Mouse (Mus musculus) hindbrain, embryonic 16.5 days (tissue): ENCODE measurements around the gene Trim75. TPM values are rescaled to one million over a fixed set of nuclear protein-coding genes. Genes with fewer than 3 reads are reported as not detected.

ENCODE experiments used
- ATAC-seq: fragments of 200-750 bp; cut with Nextera tagmentation; 2 replicates; pipeline ENCODE4 v1.8.0; 2017; ENCODE audit warnings: moderate TSS enrichment, moderate library complexity
- H3K27ac ChIP-seq: fragments of 300-500 bp; sonication (generic); 2 replicates; pipeline ENCODE4 v1.5.1; 2014; ENCODE audit warnings: low read depth, mild to moderate bottlenecking, control low read depth, low read length, moderate library complexity
- H3K27me3 ChIP-seq: fragments of 300-500 bp; sonication (generic); replicated peaks from 2 replicates; pipeline ENCODE4 v1.6.1; 2014; ENCODE audit warnings: low read length; ENCODE audit not compliant: control insufficient read depth, insufficient read depth
- H3K36me3 ChIP-seq: fragments of 300-500 bp; sonication (generic); 2 replicates; pipeline ENCODE4 v1.6.1; 2014; ENCODE audit warnings: mild to moderate bottlenecking, low read length, moderate library complexity, mixed read lengths; ENCODE audit not compliant: control insufficient read depth, insufficient read depth
- H3K4me1 ChIP-seq: fragments of 300-500 bp; sonication (generic); 2 replicates; pipeline ENCODE4 v1.6.1; 2014; ENCODE audit warnings: low read depth, low read length; ENCODE audit not compliant: control insufficient read depth, insufficient read depth
- H3K4me2 ChIP-seq: fragments of 300-500 bp; sonication (generic); 2 replicates; pipeline ENCODE4 v1.6.1; 2014; ENCODE audit warnings: mild to moderate bottlenecking, low read length, control low read depth, moderate library complexity
- H3K4me3 ChIP-seq: fragments of 300-500 bp; sonication (generic); 2 replicates; pipeline ENCODE4 v1.5.1; 2014; ENCODE audit warnings: mild to moderate bottlenecking, low read length, control low read depth, moderate library complexity
- H3K9ac ChIP-seq: fragments of 300-500 bp; sonication (generic); 2 replicates; pipeline ENCODE4 v1.6.1; 2014; ENCODE audit warnings: low read depth, mild to moderate bottlenecking, control low read depth, low read length, moderate library complexity
- H3K9me3 ChIP-seq: fragments of 300-500 bp; sonication (generic); 2 replicates; pipeline ENCODE4 v1.6.1; 2014; ENCODE audit warnings: mild to moderate bottlenecking, low read length, moderate library complexity; ENCODE audit not compliant: control insufficient read depth
- WGBS: fragments of 180-500 bp; shearing (Covaris S2); extraction: QIAGEN DNeasy Blood & Tissue Kit; methylation state at CpG from one replicate; pipeline ENCODE4 v1.1.7; 2014; 5-methylcytosine and 5-hydroxymethylcytosine counted together
- polyA plus RNA-seq: library from polyadenylated mRNA; unstranded; fragments of >200 nt; fragmentation: Nextera tagmentation; extraction: Ambion mirVana; gene quantifications from 2 replicates; pipeline ENCODE4 v1.2.1, GENCODE M21; 2015

Trim75 gene
- polyA plus RNA-seq, 1 experiment from 2014 or later, result not detected

- no peaks in the 10 kb centered on the region for H3K36me3 ChIP-seq
- peak within 1 kb of the TSS; percentile 89 for H3K27ac ChIP-seq
- no peaks in the 10 kb centered on the region for H3K9me3 ChIP-seq
- peak; percentile 96 for ATAC-seq
- peak within 1 kb of the TSS; percentile 75 for H3K9ac ChIP-seq
- H3K4me2 ChIP-seq, result peak within 1 kb of the TSS; percentile 67
- H3K4me3 ChIP-seq, result peak within 1 kb of the TSS; percentile 89
- WGBS, result 1% methylated on average over 60 of the region's 73 CpGs
- H3K27me3 ChIP-seq, result no peaks in the 10 kb centered on the region
- H3K4me1 ChIP-seq, result peaks cover 5% of the 10 kb centered on the region
Observed at GRCm38 (mm10) chr8:64946820-64947697, 40.6 kb downstream of the Trim75 start, which contains the start of gene Tmem192. Gene Tmem192 (plus strand): TSS chr8:64947185.

- WGBS, result 49% methylated on average over 8 of the region's 8 CpGs
- Histone ChIP-seq H3K27ac (no peak overlapping the region), H3K4me3 (no peak overlapping the region; the same call in 1 of the 2 replicates), H3K27me3 (no peaks in the 10 kb centered on the region), H3K36me3 (no peaks in the 10 kb centered on the region), H3K4me1 (peaks cover 5% of the 10 kb centered on the region), H3K9me3 (no peaks in the 10 kb centered on the region), H3K4me2 (peak overlapping the region; percentile 67), H3K9ac (no peak overlapping the region)
- ATAC-seq, result no peak
Observed at GRCm38 (mm10) chr8:64946441-64946819, 41.2 kb downstream of the Trim75 start.

GRCm38 (mm10) chr8:64945606-64946005 lies 42.0 kb downstream of the Trim75 start:
- ATAC-seq, result no peak
- Histone ChIP-seq H3K36me3 (no peaks in the 10 kb centered on the region), H3K4me2 (no peak overlapping the region), H3K9ac (no peak overlapping the region), H3K4me3 (no peak overlapping the region), H3K9me3 (no peaks in the 10 kb centered on the region), H3K4me1 (peaks cover 5% of the 10 kb centered on the region), H3K27me3 (no peaks in the 10 kb centered on the region), H3K27ac (no peak overlapping the region)
- WGBS, result 89% methylated on average over 7 of the region's 7 CpGs

GRCm38 (mm10) chr8:64944831-64945230 lies 42.8 kb downstream of the Trim75 start:
- WGBS, result 27% methylated on average over 5 of the region's 5 CpGs

GRCm38 (mm10) chr8:64942946-64943345 lies 44.7 kb downstream of the Trim75 start:
- Histone ChIP-seq H3K9me3 (no peaks in the 10 kb centered on the region), H3K27me3 (no peaks in the 10 kb centered on the region), H3K4me1 (no peaks in the 10 kb centered on the region), H3K36me3 (no peaks in the 10 kb centered on the region), H3K9ac (no peak overlapping the region), H3K4me2 (no peak overlapping the region), H3K27ac (no peak overlapping the region), H3K4me3 (no peak overlapping the region)
- WGBS, result 22% methylated on average over 5 of the region's 5 CpGs
- ATAC-seq, result no peak

More at GRCm38 (mm10) chr8:64944831-64945230, 42.8 kb downstream of the Trim75 start:
- Histone ChIP-seq H3K27me3 (no peaks in the 10 kb centered on the region), H3K27ac (no peak overlapping the region), H3K4me2 (no peak overlapping the region), H3K9ac (no peak overlapping the region), H3K9me3 (no peaks in the 10 kb centered on the region), H3K4me3 (no peak overlapping the region), H3K36me3 (no peaks in the 10 kb centered on the region), H3K4me1 (peaks cover 5% of the 10 kb centered on the region)
- no peak for ATAC-seq

GRCm38 (mm10) chr8:64941495-64941894 lies 46.1 kb downstream of the Trim75 start:
- no peak overlapping the region for H3K4me3 ChIP-seq
- H3K4me1 ChIP-seq, result no peaks in the 10 kb centered on the region
- peak; percentile 67 for ATAC-seq
- no peaks in the 10 kb centered on the region for H3K27me3 ChIP-seq
- no peak overlapping the region for H3K9ac ChIP-seq
- WGBS, result 9% methylated on average over 9 of the region's 9 CpGs
- H3K27ac ChIP-seq, result no peak overlapping the region
- H3K4me2 ChIP-seq, result no peak overlapping the region
- no peaks in the 10 kb centered on the region for H3K36me3 ChIP-seq
- no peaks in the 10 kb centered on the region for H3K9me3 ChIP-seq

GRCm38 (mm10) chr8:64941019-64941418 lies 46.6 kb downstream of the Trim75 start:
- no peaks in the 10 kb centered on the region for H3K4me1 ChIP-seq
- no peak overlapping the region for H3K4me3 ChIP-seq
- ATAC-seq, result peak; percentile 12; the same call in 1 of the 2 replicates
- no peaks in the 10 kb centered on the region for H3K27me3 ChIP-seq
- no peaks in the 10 kb centered on the region for H3K9me3 ChIP-seq
- WGBS, result 79% methylated on average over 8 of the region's 8 CpGs
- no peak overlapping the region for H3K4me2 ChIP-seq
- no peaks in the 10 kb centered on the region for H3K36me3 ChIP-seq
- no peak overlapping the region for H3K9ac ChIP-seq
- no peak overlapping the region for H3K27ac ChIP-seq

- ATAC-seq, result no peak
- WGBS, result 76% methylated on average over 3 of the region's 3 CpGs
- Histone ChIP-seq H3K27me3 (no peaks in the 10 kb centered on the region), H3K27ac (no peak overlapping the region), H3K4me3 (no peak overlapping the region), H3K9me3 (no peaks in the 10 kb centered on the region), H3K36me3 (no peaks in the 10 kb centered on the region), H3K4me2 (no peak overlapping the region), H3K4me1 (no peaks in the 10 kb centered on the region), H3K9ac (no peak overlapping the region)
Observed at GRCm38 (mm10) chr8:64934997-64935396, 52.6 kb downstream of the Trim75 start.
